Mouse (Mus musculus): ENCODE data around the gene Aff1. TPM values are rescaled to one million over a fixed set of nuclear protein-coding genes. Genes with fewer than 3 reads are reported as not detected.

Gene Aff1
- polyA plus RNA-seq, 1 experiment, result 2.9 TPM

DNA sequence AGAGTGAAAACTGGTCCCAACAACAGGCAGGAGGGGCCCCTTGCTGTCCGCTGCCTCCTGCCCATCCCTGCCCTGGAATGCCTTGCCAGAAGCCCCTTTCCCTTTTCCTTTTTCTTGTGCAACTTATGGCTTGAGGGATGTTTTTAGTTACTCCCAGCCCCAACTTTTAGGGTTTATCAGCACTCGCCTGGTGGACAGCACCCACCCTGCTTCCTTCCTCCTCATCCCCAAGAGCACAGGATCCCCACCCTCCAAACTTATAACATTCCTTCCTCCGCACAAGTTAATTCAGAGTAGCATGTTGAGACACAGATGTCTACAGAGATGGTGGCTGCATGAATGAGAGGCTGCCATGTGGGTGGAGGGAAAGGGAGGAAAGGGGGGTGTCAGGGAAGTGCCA, 103.9 kb downstream of the Aff1 start:
- no peak for TF ChIP-seq POLR2A (IDR thresholded peaks at IDR 0.05; ENCODE audit: borderline replicate concordance, extremely low read depth, insufficient read depth, insufficient read length, poor library complexity, severe bottlenecking)
- no peak for TF ChIP-seq CTCF (IDR thresholded peaks at IDR 0.05; ENCODE audit: borderline replicate concordance, extremely low read depth, insufficient read depth, insufficient read length)

DNA sequence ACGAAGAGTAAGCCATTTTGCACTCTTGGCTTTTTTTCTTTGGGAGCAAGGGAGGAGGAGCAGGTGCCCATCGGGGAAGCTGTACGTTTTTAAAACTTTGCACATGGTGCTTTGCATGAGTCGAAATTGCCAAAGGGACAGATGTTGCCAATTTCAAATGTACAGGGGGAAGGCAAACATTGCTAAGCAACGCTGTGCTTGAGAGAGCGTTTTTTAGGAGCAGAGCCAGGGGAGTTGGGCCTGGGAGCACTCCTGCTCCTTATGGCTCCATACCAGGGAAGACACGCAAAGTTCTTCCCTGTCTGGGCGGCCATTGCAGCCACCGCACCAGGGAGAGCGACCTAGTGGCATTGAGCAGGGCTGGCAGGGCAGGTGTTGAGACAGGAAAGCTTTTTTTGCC, 105.6 kb downstream of the Aff1 start:
- DNase-seq (ENCODE audit: low read depth), result peak; percentile 87
- TF ChIP-seq POLR2A (IDR thresholded peaks at IDR 0.05; ENCODE audit: borderline replicate concordance, extremely low read depth, insufficient read depth, insufficient read length, poor library complexity, severe bottlenecking) (no peak), CTCF (IDR thresholded peaks at IDR 0.05; ENCODE audit: borderline replicate concordance, extremely low read depth, insufficient read depth, insufficient read length) (no peak)

More for the DNA sequence above, 103.9 kb downstream of the Aff1 start:
- DNase-seq (ENCODE audit: low read depth), result no peak

GRCm38 (mm10) chr5:103799438-103799837, 107.3 kb downstream of the Aff1 start:
- no peak for TF ChIP-seq CTCF (IDR thresholded peaks at IDR 0.05; ENCODE audit: borderline replicate concordance, extremely low read depth, insufficient read depth, insufficient read length)
- TF ChIP-seq POLR2A (IDR thresholded peaks at IDR 0.05; ENCODE audit: borderline replicate concordance, extremely low read depth, insufficient read depth, insufficient read length, poor library complexity, severe bottlenecking), result no peak
- no peak for DNase-seq (ENCODE audit: low read depth)

GRCm38 (mm10) chr5:103800009-103800408, 107.8 kb downstream of the Aff1 start:
- no peak for TF ChIP-seq CTCF (IDR thresholded peaks at IDR 0.05; ENCODE audit: borderline replicate concordance, extremely low read depth, insufficient read depth, insufficient read length)
- TF ChIP-seq POLR2A (IDR thresholded peaks at IDR 0.05; ENCODE audit: borderline replicate concordance, extremely low read depth, insufficient read depth, insufficient read length, poor library complexity, severe bottlenecking), result no peak
- no peak for DNase-seq (ENCODE audit: low read depth)

DNA sequence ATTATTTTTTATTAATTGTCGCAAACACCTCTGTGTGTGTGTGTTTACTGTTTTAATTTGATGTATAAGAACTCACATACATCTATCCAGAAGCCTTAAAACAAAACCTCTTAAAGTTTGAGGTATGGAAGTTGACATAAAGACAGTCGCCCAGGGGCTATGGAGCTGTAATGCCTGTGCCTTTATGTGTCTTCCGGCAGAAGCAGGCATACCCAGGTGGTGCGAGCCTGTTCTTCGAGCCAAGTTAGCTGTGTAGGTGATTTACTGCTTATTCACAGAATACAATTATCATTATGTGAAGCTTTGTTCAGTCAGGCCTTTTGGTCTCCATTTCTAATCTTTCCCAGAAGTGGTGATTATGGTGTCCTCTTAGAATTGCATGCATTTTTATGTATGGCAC, 111.2 kb downstream of the Aff1 start:
- TF ChIP-seq POLR2A (IDR thresholded peaks at IDR 0.05; ENCODE audit: borderline replicate concordance, extremely low read depth, insufficient read depth, insufficient read length, poor library complexity, severe bottlenecking) (no peak), CTCF (IDR thresholded peaks at IDR 0.05; ENCODE audit: borderline replicate concordance, extremely low read depth, insufficient read depth, insufficient read length) (no peak)
- no peak for DNase-seq (ENCODE audit: low read depth)

GRCm38 (mm10) chr5:103803927-103804590, 111.9 kb downstream of the Aff1 start:
- TF ChIP-seq POLR2A (IDR thresholded peaks at IDR 0.05; ENCODE audit: borderline replicate concordance, extremely low read depth, insufficient read depth, insufficient read length, poor library complexity, severe bottlenecking), result no peak
- no peak for TF ChIP-seq CTCF (IDR thresholded peaks at IDR 0.05; ENCODE audit: borderline replicate concordance, extremely low read depth, insufficient read depth, insufficient read length)
- DNase-seq (ENCODE audit: low read depth), result peak; percentile 85

GRCm38 (mm10) chr5:103806851-103807578, 114.8 kb downstream of the Aff1 start:
- no peak for DNase-seq (ENCODE audit: low read depth)
- no peak for TF ChIP-seq CTCF (IDR thresholded peaks at IDR 0.05; ENCODE audit: borderline replicate concordance, extremely low read depth, insufficient read depth, insufficient read length)
- no peak for TF ChIP-seq POLR2A (IDR thresholded peaks at IDR 0.05; ENCODE audit: borderline replicate concordance, extremely low read depth, insufficient read depth, insufficient read length, poor library complexity, severe bottlenecking)

- no peak for DNase-seq (ENCODE audit: low read depth)
- TF ChIP-seq POLR2A (IDR thresholded peaks at IDR 0.05; ENCODE audit: borderline replicate concordance, extremely low read depth, insufficient read depth, insufficient read length, poor library complexity, severe bottlenecking) (no peak), CTCF (IDR thresholded peaks at IDR 0.05; ENCODE audit: borderline replicate concordance, extremely low read depth, insufficient read depth, insufficient read length) (no peak)
These were observed 115.6 kb downstream of the Aff1 start for GRCm38 (mm10) chr5:103807637-103808312.

DNA sequence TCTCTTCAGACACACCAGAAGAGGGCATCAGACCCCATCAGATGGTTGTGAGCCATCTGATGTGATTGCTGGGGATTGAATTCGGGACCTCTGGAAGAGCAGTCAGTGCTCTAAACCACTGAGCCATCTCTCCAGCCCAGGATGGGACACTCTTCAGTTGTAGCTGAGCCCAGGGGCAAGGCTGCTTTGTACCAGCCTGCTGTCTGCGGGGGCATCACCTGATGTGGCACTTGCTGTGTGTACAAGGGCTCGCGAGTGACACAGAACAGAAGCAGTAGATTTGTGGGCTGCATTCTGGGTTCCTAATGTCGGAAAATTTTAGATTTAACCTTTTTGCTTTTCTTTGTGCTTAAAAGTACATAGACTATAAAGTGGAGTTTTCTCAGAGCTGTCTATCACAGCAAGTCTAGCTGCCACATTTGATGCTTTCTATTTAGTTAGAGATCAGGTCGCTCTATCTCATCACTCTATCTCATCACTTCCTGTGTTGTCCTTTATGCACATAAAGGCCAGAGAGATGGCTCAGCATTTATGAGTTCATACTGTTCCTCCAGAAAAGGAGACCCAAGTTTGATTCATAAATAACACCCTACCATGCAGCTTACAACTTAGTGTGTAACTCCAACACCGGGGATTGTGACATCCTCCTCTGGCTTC, 117.6 kb downstream of the Aff1 start:
- TF ChIP-seq POLR2A (IDR thresholded peaks at IDR 0.05; ENCODE audit: borderline replicate concordance, extremely low read depth, insufficient read depth, insufficient read length, poor library complexity, severe bottlenecking) (no peak), CTCF (IDR thresholded peaks at IDR 0.05; ENCODE audit: borderline replicate concordance, extremely low read depth, insufficient read depth, insufficient read length) (no peak)
- no peak for DNase-seq (ENCODE audit: low read depth)

DNA sequence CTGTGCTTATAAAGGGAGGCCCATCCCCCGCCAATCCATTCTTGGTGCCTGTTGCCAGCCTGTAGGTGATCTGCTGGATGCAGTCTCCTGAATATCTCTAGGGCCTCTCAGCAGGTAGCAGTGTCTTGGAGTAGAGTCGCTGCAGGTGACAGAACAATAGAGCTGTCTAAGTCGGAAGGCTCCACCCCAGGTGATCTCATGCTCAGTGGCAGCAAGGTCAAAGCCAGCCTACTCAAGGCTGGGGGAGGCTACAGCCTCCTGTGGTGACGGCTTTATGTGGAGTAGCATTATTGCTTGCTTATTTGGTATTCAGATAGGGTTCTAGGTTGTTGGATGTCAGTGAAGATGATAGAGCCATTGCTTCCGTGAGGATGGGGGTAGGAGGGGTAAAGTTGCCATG, 121.1 kb downstream of the Aff1 start:
- DNase-seq (ENCODE audit: low read depth), result no peak
- TF ChIP-seq POLR2A (IDR thresholded peaks at IDR 0.05; ENCODE audit: borderline replicate concordance, extremely low read depth, insufficient read depth, insufficient read length, poor library complexity, severe bottlenecking) (no peak), CTCF (IDR thresholded peaks at IDR 0.05; ENCODE audit: borderline replicate concordance, extremely low read depth, insufficient read depth, insufficient read length) (no peak)

DNA sequence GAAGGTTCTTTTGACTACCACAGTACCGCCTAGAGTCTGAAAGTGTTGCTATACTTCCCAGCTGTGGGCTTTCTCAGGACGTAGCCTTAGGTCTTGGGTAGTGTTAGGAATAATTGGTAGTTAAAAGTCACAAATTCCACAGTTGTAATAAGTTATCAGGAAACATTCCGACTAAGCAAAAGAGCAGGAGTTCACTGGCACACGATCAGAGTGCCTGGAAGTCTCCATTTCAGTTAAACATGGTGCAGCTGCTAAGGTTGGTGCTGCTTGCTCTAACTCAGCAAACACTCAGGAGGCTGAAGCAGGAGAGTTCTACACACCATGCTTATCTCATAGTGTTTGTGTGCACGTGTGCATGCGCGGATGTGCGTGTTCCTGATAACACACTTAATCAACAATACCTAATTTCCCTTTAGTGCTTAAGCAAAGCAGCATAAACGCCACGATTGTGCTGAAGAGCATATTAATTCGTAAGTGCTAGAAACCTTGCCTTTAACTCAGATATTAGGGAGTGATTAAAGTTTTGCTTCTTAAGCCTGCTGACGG, 121.9 kb downstream of the Aff1 start:
- DNase-seq (ENCODE audit: low read depth), result no peak
- TF ChIP-seq POLR2A (IDR thresholded peaks at IDR 0.05; ENCODE audit: borderline replicate concordance, extremely low read depth, insufficient read depth, insufficient read length, poor library complexity, severe bottlenecking) (no peak), CTCF (IDR thresholded peaks at IDR 0.05; ENCODE audit: borderline replicate concordance, extremely low read depth, insufficient read depth, insufficient read length) (no peak)

Data from brain, embryonic 14.5 days (tissue).